Mouse (Mus musculus) urinary bladder, adult 2 months (tissue): ENCODE measurements around the gene Stard3. TPM values are rescaled to one million over a fixed set of nuclear protein-coding genes. Genes with fewer than 3 reads are reported as not detected.

Experiments used
- DNase-seq: peaks from one replicate; pipeline ENCODE4 v3.0.0; 2022; ENCODE audit warnings: low spot score
- polyA plus RNA-seq: library from polyadenylated mRNA; depleted of rRNA; stranded (reverse); fragments of >200 nt; gene quantifications from 2 replicates; pipeline ENCODE4 v1.2.3, GENCODE M21; 2012

The Stard3 gene
- polyA plus RNA-seq, 1 experiment: 45.8 TPM

GRCm38 (mm10) chr11:98347385-98348082 is 10.6 kb upstream of the Stard3 start:
- DNase-seq: no peak

- no peak for DNase-seq
Measured at GRCm38 (mm10) chr11:98348083-98348961, 9.8 kb upstream of the Stard3 start, which contains the start of gene Ppp1r1b. Gene Ppp1r1b, plus strand, starts transcription at chr11:98348404.

- DNase-seq: no peak
Measured at GRCm38 (mm10) chr11:98349308-98349707, 8.9 kb upstream of the Stard3 start.

GRCm38 (mm10) chr11:98352272-98352990 is 5.7 kb upstream of the Stard3 start:
- no peak for DNase-seq

GRCm38 (mm10) chr11:98353651-98354211 is 4.4 kb upstream of the Stard3 start:
- no peak for DNase-seq

GRCm38 (mm10) chr11:98354445-98354844 is 3.7 kb upstream of the Stard3 start:
- no peak for DNase-seq

GRCm38 (mm10) chr11:98355732-98356299 is 2.4 kb upstream of the Stard3 start:
- no peak for DNase-seq

GRCm38 (mm10) chr11:98356625-98357394 is 1.4 kb upstream of the Stard3 start:
- no peak for DNase-seq

- DNase-seq: no peak
Measured at GRCm38 (mm10) chr11:98357396-98358160, 590 bp upstream of the Stard3 start.

GRCm38 (mm10) chr11:98360866-98361521 is 2.8 kb downstream of the Stard3 start:
- DNase-seq: no peak

- no peak for DNase-seq
Measured at GRCm38 (mm10) chr11:98363817-98364216, 5.6 kb downstream of the Stard3 start.

- DNase-seq: no peak
Measured at GRCm38 (mm10) chr11:98364410-98364809, 6.2 kb downstream of the Stard3 start.

GRCm38 (mm10) chr11:98366290-98366689 is 8.1 kb downstream of the Stard3 start:
- no peak for DNase-seq

GRCm38 (mm10) chr11:98367171-98367862 is 9.1 kb downstream of the Stard3 start:
- no peak for DNase-seq

- DNase-seq: no peak
Measured at GRCm38 (mm10) chr11:98367863-98368186, 9.7 kb downstream of the Stard3 start.

GRCm38 (mm10) chr11:98369337-98369736 is 11.2 kb downstream of the Stard3 start:
- DNase-seq: no peak

GRCm38 (mm10) chr11:98370588-98370987 is 12.4 kb downstream of the Stard3 start:
- DNase-seq: no peak

GRCm38 (mm10) chr11:98371556-98372240 is 13.5 kb downstream of the Stard3 start:
- no peak for DNase-seq
